Mouse (Mus musculus): ENCODE measurements at regions not wholly inside any gene's neighbourhood (a gene's known extent, or its start where the extent isn't known, plus 50 kb on each side); places are given as distances from the start of the nearest gene placed in this dataset.
"Not testable (repeated sequence)": the region's sequence is repeated elsewhere in the genome, so short reads cannot be mapped to it uniquely, and the experiment has no call there.

GRCm38 (mm10) chr12:65325347-65325746 lies 100.0 kb downstream of the Wdr20rt start:
- intact Hi-C loops (cut with DNase I; ENCODE audit: low total_unique reads): no loop called here
- no peak for DNase-seq

DNA sequence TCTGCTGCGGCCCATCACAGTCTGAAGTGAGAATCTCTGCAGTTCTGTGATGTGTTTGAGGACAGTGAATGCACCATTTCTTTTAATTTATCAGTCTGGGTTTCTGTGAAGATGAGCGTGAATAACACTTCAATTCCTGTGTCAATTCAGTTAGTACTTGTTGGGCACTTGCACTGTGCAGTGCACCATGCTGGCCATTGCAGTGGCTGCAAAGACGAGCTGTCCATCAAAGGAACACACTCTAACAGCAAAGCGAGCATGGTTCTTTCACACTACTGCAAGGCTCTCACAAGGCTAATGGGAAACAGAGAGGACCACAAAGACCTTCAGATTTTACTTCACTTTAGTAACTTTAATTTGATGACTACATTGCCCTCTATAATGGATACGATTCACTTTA lies 103.2 kb downstream of the Wdr20rt start:
- intact Hi-C loops (cut with DNase I; ENCODE audit: low total_unique reads): no loop called here
- DNase-seq: no peak

DNA sequence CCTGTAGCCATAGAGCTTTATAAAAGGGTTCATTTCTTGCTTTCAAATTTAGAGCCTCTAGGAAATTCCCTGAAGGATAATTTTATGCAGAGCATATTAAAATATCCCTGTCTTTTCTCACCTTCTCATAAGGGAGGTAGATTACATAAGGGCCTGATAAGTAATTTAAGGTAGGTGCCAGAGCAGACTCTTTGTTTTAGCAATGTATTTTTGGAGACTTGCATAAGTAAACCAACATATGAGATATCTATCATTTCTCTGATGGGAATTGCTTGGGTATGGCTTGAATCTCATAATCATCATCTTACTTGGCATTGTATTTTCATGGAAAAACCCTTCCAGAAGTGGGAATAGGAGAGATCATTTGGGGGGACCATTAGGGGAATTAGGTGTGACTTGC lies 104.4 kb downstream of the Wdr20rt start:
- intact Hi-C loops (cut with DNase I; ENCODE audit: low total_unique reads): no loop called here
- DNase-seq: no peak

DNA sequence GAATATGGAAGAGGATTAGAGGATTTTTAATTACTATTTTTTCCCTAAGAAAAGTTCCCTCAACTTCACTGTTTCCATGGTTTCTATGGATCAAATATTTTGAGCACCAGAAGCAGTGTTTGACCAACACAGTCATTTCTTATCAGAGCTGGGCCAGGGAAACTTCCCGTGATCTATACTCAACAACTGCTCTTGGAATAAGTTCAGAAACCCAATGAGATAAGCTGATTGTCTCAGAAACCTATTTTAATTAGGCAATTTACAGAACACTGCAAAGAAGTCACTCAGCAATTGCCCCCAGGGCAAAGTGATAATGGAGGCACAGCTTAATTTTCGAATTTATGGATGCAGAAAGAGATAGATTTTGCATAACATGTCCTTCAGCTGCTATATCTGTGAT lies 114.7 kb downstream of the Wdr20rt start:
- intact Hi-C loops (cut with DNase I; ENCODE audit: low total_unique reads): no loop called here
- no peak for DNase-seq

- intact Hi-C loops (cut with DNase I; ENCODE audit: low total_unique reads): no loop called here
- no peak for DNase-seq
These were observed 121.9 kb downstream of the Wdr20rt start for GRCm38 (mm10) chr12:65347251-65347650.

GRCm38 (mm10) chr12:65349535-65349934 lies 124.2 kb downstream of the Wdr20rt start:
- intact Hi-C loops (cut with DNase I; ENCODE audit: low total_unique reads): no loop called here
- DNase-seq: no peak

- intact Hi-C loops (cut with DNase I; ENCODE audit: low total_unique reads): no loop called here
- DNase-seq: no peak
These were observed 138.9 kb downstream of the Wdr20rt start for GRCm38 (mm10) chr12:65364179-65364578.

DNA sequence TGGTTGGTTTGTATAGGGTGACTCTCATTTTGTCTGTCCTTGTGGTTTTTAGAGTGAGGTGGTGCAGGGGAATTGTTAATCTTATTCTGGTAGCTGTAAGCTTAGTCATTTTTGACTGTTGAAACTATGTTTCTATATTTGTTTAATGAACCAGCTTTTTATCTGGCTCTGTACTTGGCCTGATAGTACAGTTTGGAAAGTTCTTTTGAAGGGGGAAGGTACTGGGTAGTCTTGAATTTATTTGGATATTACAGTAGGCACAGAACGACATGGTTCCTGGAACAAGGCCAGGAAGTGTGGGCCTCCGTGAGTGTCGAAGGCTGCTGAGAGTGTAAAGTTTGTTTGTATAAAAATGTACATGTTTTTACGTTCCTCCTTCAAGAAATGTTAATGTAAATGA lies 142.0 kb downstream of the Wdr20rt start:
- intact Hi-C loops (cut with DNase I; ENCODE audit: low total_unique reads): no loop called here
- DNase-seq: no peak

DNA sequence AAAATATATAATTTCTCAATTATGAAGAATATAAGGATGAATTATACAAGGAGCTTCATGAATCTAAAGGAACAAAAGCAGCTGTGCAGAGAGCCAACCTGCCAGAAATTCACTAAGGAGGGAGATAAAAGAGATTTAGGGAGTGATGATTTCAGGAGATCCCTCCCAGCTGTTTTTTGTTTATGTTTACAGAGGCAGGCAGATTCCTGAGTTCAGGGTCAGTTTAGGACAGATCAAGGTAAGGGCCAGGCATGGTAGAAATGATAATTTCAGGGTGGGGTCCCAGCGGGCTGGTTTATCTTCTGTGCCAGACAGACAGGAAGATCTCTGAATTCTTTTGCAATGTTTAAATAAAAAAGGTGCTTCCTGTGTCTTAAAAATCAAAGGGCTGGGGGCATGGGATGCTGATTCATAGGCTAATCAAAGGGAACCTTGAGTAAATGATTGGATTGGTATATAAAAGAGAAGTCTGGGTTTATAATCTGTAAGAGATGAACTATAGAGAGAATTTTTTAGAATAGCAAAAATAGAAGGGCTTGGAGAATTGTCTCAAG lies 142.6 kb downstream of the Wdr20rt start:
- DNase-seq: no peak
- intact Hi-C loops (cut with DNase I; ENCODE audit: low total_unique reads): no loop called here

DNA sequence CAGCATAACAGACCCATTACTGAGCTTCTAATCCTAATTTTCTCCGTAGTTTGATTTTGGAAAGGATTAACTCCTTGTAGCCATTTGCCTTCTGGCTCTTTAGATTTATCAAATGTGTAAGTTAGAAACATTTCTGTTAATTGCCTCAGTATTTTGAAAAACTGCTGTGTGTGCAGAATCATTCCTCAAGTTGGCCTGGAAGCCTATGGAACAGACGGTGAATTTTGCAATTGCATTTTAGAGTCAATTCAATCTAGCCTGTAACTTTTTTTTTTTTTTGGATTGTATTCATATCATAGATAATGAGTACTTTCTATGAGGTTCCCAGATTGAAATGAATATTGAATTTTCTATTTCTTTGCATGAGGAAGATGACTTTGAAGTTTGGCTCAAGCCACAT lies 146.3 kb downstream of the Wdr20rt start:
- no peak for DNase-seq
- intact Hi-C loops (cut with DNase I; ENCODE audit: low total_unique reads): no loop called here

- no peak for DNase-seq
These were observed 154.0 kb downstream of the Wdr20rt start for GRCm38 (mm10) chr12:65379321-65379720.

DNA sequence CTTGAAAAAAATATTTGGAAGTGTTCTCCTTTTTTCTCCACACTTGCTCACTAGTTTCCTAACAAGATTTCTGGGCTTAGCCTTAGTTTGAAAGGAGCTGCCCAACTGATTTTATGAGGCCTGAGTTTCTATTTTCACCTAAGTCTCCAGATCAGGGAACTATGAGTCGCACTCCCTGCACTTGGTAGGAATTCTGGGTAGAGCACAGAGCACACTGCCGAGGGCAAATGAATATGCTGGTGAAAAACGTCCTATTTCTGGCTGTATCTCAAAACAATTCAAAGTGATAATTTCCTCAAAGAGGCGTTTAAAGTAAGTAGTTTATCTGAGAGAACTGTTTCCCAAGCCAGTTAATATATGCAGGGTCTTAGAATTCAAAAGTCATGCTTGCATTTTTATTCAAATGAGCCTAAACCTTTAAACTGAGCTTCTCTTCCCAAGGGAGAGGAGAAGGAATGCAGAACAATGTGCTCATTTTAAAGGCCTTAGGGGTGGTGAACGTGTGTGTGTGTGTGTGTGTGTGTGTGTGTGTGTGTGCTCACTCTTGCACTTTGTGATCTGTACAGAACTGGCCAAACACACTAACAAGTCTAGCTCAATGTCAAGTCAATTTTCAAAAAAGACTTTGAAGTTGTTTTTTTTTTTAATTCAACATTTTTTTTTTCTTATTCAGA lies 156.9 kb downstream of the Wdr20rt start:
- intact Hi-C loops (cut with DNase I; ENCODE audit: low total_unique reads): no loop called here

More at GRCm38 (mm10) chr12:65379321-65379720, 154.0 kb downstream of the Wdr20rt start:
- intact Hi-C loops (cut with DNase I; ENCODE audit: low total_unique reads): no loop called here

GRCm38 (mm10) chr12:65382796-65383195 lies 157.5 kb downstream of the Wdr20rt start:
- intact Hi-C loops (cut with DNase I; ENCODE audit: low total_unique reads); DNase-seq: not testable (repeated sequence)

More for the DNA sequence above, 156.9 kb downstream of the Wdr20rt start:
- no peak for DNase-seq

GRCm38 (mm10) chr12:65386005-65386645 lies 160.8 kb downstream of the Wdr20rt start:
- intact Hi-C loops (cut with DNase I; ENCODE audit: low total_unique reads): no loop called here
- no peak for DNase-seq

GRCm38 (mm10) chr12:65387042-65387441 lies 161.7 kb downstream of the Wdr20rt start:
- DNase-seq: no peak
- intact Hi-C loops (cut with DNase I; ENCODE audit: low total_unique reads): no loop called here

DNA sequence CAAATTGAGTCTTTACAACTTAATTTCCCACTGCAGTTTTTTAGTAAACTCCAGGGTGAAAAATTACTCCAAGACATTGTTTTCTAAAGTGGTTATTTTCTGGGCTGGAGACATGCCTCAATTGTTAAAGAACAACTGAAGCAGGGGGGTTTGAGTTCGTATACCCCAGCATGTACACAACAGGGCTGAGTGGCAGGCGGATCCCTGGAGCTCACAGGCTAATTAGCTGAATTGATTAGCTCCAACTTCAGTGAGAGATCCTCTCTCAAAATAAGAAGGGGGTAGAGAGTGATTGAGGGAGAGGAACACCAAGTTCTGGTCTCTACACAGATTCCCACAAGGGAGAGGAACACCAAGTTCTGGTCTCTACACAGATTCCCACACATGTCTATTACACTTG lies 164.2 kb downstream of the Wdr20rt start:
- DNase-seq: no peak
- intact Hi-C loops (cut with DNase I; ENCODE audit: low total_unique reads): no loop called here

GRCm38 (mm10) chr12:65390330-65390729 lies 165.0 kb downstream of the Wdr20rt start:
- intact Hi-C loops (cut with DNase I; ENCODE audit: low total_unique reads): no loop called here
- DNase-seq: no peak

DNA sequence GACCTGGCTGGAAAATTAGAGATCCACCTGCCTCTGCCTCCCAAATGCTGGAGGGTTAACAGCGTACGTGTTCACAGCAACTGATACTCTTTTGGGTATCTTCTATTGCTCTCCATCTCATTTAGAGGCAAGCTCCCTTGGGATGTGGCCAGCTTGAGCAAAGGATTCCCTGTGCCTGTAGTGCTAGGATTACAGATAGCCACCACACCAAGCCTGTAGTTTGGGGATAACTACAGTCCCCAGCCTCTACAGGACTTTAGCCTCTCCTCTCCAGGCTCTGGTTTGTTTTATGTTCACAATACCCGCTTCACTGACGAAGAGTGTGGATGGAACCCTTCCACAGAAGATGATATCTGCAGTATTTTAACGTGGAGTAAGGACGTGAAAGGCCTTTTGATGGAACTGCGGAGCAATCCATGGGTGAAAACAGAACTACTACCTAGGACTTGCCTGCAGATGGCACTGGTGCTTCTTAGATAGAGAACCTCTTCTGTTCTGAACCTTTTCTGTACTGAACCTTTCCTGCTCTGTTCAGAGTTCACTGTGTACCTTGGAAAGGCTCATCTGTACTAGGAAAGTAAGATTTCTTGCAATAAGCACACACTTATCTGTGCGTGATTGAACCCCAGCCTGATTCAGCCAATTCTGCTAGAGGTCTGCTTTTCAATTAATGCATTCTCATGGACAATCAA lies 176.6 kb downstream of the Wdr20rt start:
- intact Hi-C loops (cut with DNase I; ENCODE audit: low total_unique reads): no loop called here
- DNase-seq: no peak

GRCm38 (mm10) chr12:65403124-65403523 lies 177.8 kb downstream of the Wdr20rt start:
- DNase-seq: no peak
- intact Hi-C loops (cut with DNase I; ENCODE audit: low total_unique reads): no loop called here

DNA sequence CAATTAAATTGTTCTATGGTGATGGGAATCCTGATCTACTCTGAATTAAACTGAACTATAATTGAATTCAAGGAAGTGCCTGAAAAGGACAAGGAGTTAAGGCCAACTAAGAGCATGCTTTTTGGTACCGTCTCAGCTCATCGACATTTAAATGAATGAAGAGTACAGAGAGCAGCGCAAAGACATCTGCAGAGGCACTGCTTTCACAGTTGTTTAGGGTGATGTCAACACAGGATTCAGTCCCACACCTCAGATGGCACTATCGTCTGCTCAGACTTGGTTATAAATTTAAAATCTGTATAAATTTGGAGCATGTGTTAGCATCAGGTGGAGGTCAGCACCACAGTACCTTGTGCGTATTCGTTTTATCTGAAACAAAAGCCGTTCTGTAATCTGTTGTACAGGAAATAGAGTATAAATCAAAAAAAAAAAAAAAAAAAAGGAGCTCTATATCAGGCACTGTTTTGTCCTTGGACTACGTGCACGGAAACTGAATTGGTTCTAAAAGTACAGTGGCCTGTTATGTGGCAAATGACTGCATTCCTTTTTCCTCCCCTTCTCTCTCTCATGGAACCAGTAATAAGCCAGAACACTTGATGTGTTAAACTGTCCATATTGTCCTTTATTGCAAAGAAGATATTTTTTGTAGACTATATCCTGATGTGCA lies 187.8 kb downstream of the Wdr20rt start:
- DNase-seq: no peak
- intact Hi-C loops (cut with DNase I; ENCODE audit: low total_unique reads): no loop called here
